Mouse (Mus musculus) spleen, postnatal 14 days (tissue): ENCODE measurements at regions not wholly inside any gene's neighbourhood (a gene's known extent, or its start where the extent isn't known, plus 50 kb on each side); places are given as distances from the start of the nearest gene placed in this dataset.

Source experiments
- DNase-seq, 2 experiments: peaks; one replicate each; pipeline ENCODE4 v3.0.0; 2021 to 2022; ENCODE audit warnings: low spot score in 2 of 2

- no peak for DNase-seq
These were observed 54.5 kb upstream of the Ccnd1 start for GRCm38 (mm10) chr7:144994229-144994628.

DNA sequence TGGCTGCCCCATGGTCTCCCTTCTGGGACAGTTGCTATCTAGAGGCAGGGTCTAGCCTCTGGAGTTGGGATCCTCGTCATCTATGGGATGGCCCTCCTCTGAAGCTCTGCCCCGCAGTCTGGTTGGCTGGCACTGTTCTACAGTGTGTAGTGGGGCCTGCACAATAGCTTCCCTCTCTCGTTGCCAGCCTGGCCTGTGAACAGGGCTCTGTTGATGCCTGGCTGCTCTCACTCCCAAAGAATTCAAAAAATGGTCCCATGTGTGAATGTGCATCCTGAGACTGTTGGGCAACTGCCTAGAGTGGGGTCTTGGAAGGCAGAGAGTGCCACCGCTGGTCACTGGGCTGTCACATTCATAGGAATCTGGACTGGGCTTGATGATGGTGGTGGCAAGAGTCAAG, 53.8 kb upstream of the Ccnd1 start:
- DNase-seq, result no peak

DNA sequence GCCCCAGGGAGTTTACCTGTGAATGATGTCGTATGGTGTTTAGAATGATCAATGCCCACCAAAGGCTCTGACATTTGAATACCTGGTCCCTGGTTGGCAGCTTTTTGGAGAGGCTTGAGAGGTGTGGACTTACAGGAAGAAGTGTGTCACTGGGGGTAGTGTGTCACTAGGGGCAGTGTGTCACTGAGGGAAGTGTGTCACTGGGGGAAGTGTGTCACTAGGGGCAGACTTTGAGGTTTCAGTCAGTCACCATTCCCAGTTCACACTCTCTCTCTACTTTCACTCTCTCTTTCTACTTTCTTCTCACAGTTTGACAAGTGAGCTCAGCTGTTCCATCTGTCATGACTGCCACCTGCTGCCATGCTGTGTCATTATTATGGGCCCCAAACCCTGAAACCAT, 52.0 kb upstream of the Ccnd1 start:
- DNase-seq, result no peak
